9 mouse cellular contexts compared by ENCODE assay signal in genomic region chr11:116654255-116654821, GRCm38 (mm10). TPM values are rescaled to one million over a fixed set of nuclear protein-coding genes. Genes with fewer than 3 reads are reported as not detected.
DNase-seq lines count a peak whose midpoint lies in the region; ATAC-seq lines count a peak whose summit lies in the region.
"Had no signal": no experiment of that assay in that cellular context is flagged by ENCODE, and none has a peak within 500 bp of the region (broad histone marks: within the 10 kb centered on the region; RNA-seq: fewer than 3 reads in every experiment).

Gene Cygb, minus strand, starts transcription at chr11:116654313.

- no peak for DNase-seq in kidney, adult 11 months
- no peak for DNase-seq in adrenal gland, adult 8-10 months
- no peak for DNase-seq in forebrain, embryonic 11.5 days (ENCODE audit: low spot score)
- DNase-seq in heart, postnatal 25 days (ENCODE audit: low spot score): peak; percentile 47
- DNase-seq in limb, embryonic 10.5 days (ENCODE audit: low spot score): peak; percentile 65
- peak; percentile 44 for DNase-seq in neural tube, embryonic 11.5 days (ENCODE audit: low spot score)
- DNase-seq in natural killer cell, adult 2 months (ENCODE audit: low spot score in 2 of 2): no peak

- intact Hi-C loops in heart, postnatal 25 days (cut with DNase I): no loop called here

- H3K9ac ChIP-seq in kidney, embryonic 16.5 days (replicated peaks; ENCODE audit: low read length): peak within 1 kb of the TSS; percentile 68
- H3K9ac ChIP-seq in forebrain, embryonic 11.5 days (ENCODE audit: low read length): peak within 1 kb of the TSS; percentile 60
- peak within 1 kb of the TSS; percentile 47 for H3K9ac ChIP-seq in neural tube, embryonic 11.5 days (ENCODE audit: low read length)

- no peaks in the 10 kb centered on the region for H3K9me3 ChIP-seq in kidney, embryonic 16.5 days (ENCODE audit: low read length)
- H3K9me3 ChIP-seq in forebrain, embryonic 11.5 days (ENCODE audit: control insufficient read depth, low read length): no peaks in the 10 kb centered on the region
- no peaks in the 10 kb centered on the region for H3K9me3 ChIP-seq in limb, embryonic 10.5 days (replicated peaks)
- no peaks in the 10 kb centered on the region for H3K9me3 ChIP-seq in neural tube, embryonic 11.5 days (ENCODE audit: control insufficient read depth, low read length)

- no peak within 1 kb of the TSS for H3K27ac ChIP-seq in kidney, embryonic 16.5 days (ENCODE audit: low read length)
- H3K27ac ChIP-seq in forebrain, embryonic 11.5 days (ENCODE audit: low read depth, low read length): no peak within 1 kb of the TSS
- peak within 1 kb of the TSS; percentile 69 for H3K27ac ChIP-seq in limb, embryonic 10.5 days
- H3K27ac ChIP-seq in neural tube, embryonic 11.5 days (ENCODE audit: low read depth, low read length): no peak within 1 kb of the TSS

- peaks cover 26% of the 10 kb centered on the region for H3K27me3 ChIP-seq in kidney, embryonic 16.5 days (ENCODE audit: insufficient read depth, low read length)
- peaks cover 28% of the 10 kb centered on the region for H3K27me3 ChIP-seq in forebrain, embryonic 11.5 days (ENCODE audit: control insufficient read depth, insufficient read depth, low read length)
- peaks cover 62% of the 10 kb centered on the region for H3K27me3 ChIP-seq in limb, embryonic 10.5 days (ENCODE audit: low read depth, poor library complexity, severe bottlenecking)
- H3K27me3 ChIP-seq in neural tube, embryonic 11.5 days (ENCODE audit: control insufficient read depth, insufficient read depth, low read length): peaks cover 33% of the 10 kb centered on the region

- H3K4me2 ChIP-seq in kidney, embryonic 16.5 days (replicated peaks; ENCODE audit: low read depth, low read length): peak within 1 kb of the TSS; percentile 98
- H3K4me2 ChIP-seq in forebrain, embryonic 11.5 days (ENCODE audit: low read depth, low read length, severe bottlenecking): peak within 1 kb of the TSS; percentile 92
- peak within 1 kb of the TSS; percentile 89 for H3K4me2 ChIP-seq in neural tube, embryonic 11.5 days (ENCODE audit: low read depth)

- no peaks in the 10 kb centered on the region for H3K36me3 ChIP-seq in kidney, embryonic 16.5 days (ENCODE audit: insufficient read depth, low read length)
- H3K36me3 ChIP-seq in forebrain, embryonic 11.5 days (ENCODE audit: control insufficient read depth, insufficient read depth, low read length): no peaks in the 10 kb centered on the region
- no peaks in the 10 kb centered on the region for H3K36me3 ChIP-seq in limb, embryonic 10.5 days
- H3K36me3 ChIP-seq in neural tube, embryonic 11.5 days (ENCODE audit: control insufficient read depth, insufficient read depth, low read length): no peaks in the 10 kb centered on the region

- peak within 1 kb of the TSS; percentile 60 for H3K4me3 ChIP-seq in kidney, embryonic 16.5 days (ENCODE audit: low read length)
- peak within 1 kb of the TSS; percentile 46 for H3K4me3 ChIP-seq in forebrain, embryonic 11.5 days (ENCODE audit: low read depth, low read length)
- peak within 1 kb of the TSS; percentile 66 for H3K4me3 ChIP-seq in limb, embryonic 10.5 days
- peak within 1 kb of the TSS; percentile 38 for H3K4me3 ChIP-seq in neural tube, embryonic 11.5 days (ENCODE audit: low read depth, low read length)

- H3K4me1 ChIP-seq in kidney, embryonic 16.5 days (ENCODE audit: insufficient read depth, low read length): peaks cover 29% of the 10 kb centered on the region
- peaks cover 21% of the 10 kb centered on the region for H3K4me1 ChIP-seq in forebrain, embryonic 11.5 days (replicated peaks; ENCODE audit: control insufficient read depth, insufficient read depth, low read length)
- peaks cover 72% of the 10 kb centered on the region for H3K4me1 ChIP-seq in limb, embryonic 10.5 days
- peaks cover 6% of the 10 kb centered on the region; the same call in 1 of the 2 replicates for H3K4me1 ChIP-seq in neural tube, embryonic 11.5 days (ENCODE audit: control insufficient read depth, insufficient read depth, low read length)

- 6% methylated on average over 28 of the region's 28 CpGs for WGBS in kidney, embryonic 16.5 days
- WGBS in forebrain, embryonic 11.5 days: 7% methylated on average over 28 of the region's 28 CpGs
- 3% methylated on average over 28 of the region's 28 CpGs for WGBS in limb, embryonic 10.5 days
- WGBS in neural tube, embryonic 11.5 days: 7% methylated on average over 28 of the region's 28 CpGs

- ATAC-seq in kidney, embryonic 16.5 days (ENCODE audit: low FRiP score, low TSS enrichment): no peak
- ATAC-seq in forebrain, embryonic 11.5 days (replicated peaks; ENCODE audit: low FRiP score): no peak
- ATAC-seq in neural tube, embryonic 11.5 days (ENCODE audit: insufficient read depth, low FRiP score, low TSS enrichment): no peak

RNA-seq across cellular contexts. Expression of gene Cygb, which starts in this region (rescaled TPM):
- 17.0 and 17.5 TPM in 2 replicates for polyA plus RNA-seq in kidney, embryonic 16.5 days (2015; fragmentation: Nextera tagmentation; extraction: Ambion mirVana)
- 10 to 100 TPM; 33.4 to 64.8 (median 48.2) TPM for total RNA-seq in adrenal gland, adult 8-10 months (2022)
- polyA plus RNA-seq in forebrain, embryonic 11.5 days (2014; fragmentation: Nextera tagmentation; extraction: Ambion mirVana): 1.7 TPM in 2 replicates
- total RNA-seq in heart, postnatal 25 days (2021): 10 to 100 TPM; 34.8 to 49.8 TPM
- polyA plus RNA-seq in limb, embryonic 10.5 days (2016; fragmentation: Nextera tagmentation; extraction: Ambion mirVana): 2.7 and 5.8 TPM in 2 replicates
- 2.3 and 3.0 TPM in 2 replicates for polyA plus RNA-seq in neural tube, embryonic 11.5 days (2014; fragmentation: Nextera tagmentation; extraction: Ambion mirVana)
- total RNA-seq: CH12.LX had no signal

Comparison
In these comparisons a context has a peak if more than half of its experiments do, and no peak if none do; other contexts are left out.
1. DNase-seq: peak in heart, postnatal 25 days (single experiment), limb, embryonic 10.5 days (single experiment) and neural tube, embryonic 11.5 days (single experiment); none in kidney, adult 11 months (single experiment), adrenal gland, adult 8-10 months (single experiment), forebrain, embryonic 11.5 days (single experiment) and natural killer cell, adult 2 months (0 of 2).
2. Peak in every context shown above with its lines, with median percentiles within 50 percentile points of each other: H3K4me2 ChIP-seq, H3K4me3 ChIP-seq and H3K9ac ChIP-seq.